Mouse (Mus musculus) limb, embryonic 14.5 days (tissue): ENCODE measurements around the gene Npas2. TPM values are rescaled to one million over a fixed set of nuclear protein-coding genes. Genes with fewer than 3 reads are reported as not detected.

ENCODE experiments used
- ATAC-seq: fragments of 200-750 bp; cut with Nextera tagmentation; 2 replicates; pipeline ENCODE4 v1.8.0; 2017; ENCODE audit warnings: low read depth, moderate number of reproducible peaks, moderate TSS enrichment; ENCODE audit not compliant: low FRiP score
- DNase-seq: peaks from one replicate; pipeline ENCODE4 v3.0.0-alpha.2; 2015; ENCODE audit warnings: low spot score
- H3K27ac ChIP-seq: fragments of 300-500 bp; sonication (generic); replicated peaks from 2 replicates; pipeline ENCODE4 v1.5.1; 2014; ENCODE audit warnings: low read depth, mild to moderate bottlenecking, low read length, moderate library complexity, mixed read lengths
- H3K27me3 ChIP-seq: fragments of 300-500 bp; sonication (generic); 2 replicates; pipeline ENCODE4 v1.6.1; 2014; ENCODE audit warnings: low read length, mixed read lengths; ENCODE audit not compliant: control insufficient read depth, insufficient read depth
- H3K36me3 ChIP-seq: fragments of 300-500 bp; sonication (generic); 2 replicates; pipeline ENCODE4 v1.6.1; 2014; ENCODE audit warnings: mild to moderate bottlenecking, low read length, moderate library complexity, mixed read lengths; ENCODE audit not compliant: control insufficient read depth, insufficient read depth
- H3K4me1 ChIP-seq: fragments of 300-500 bp; sonication (generic); 2 replicates; pipeline ENCODE4 v1.6.1; 2014; ENCODE audit warnings: antibody characterized with exemption, low read length, mixed read lengths; ENCODE audit not compliant: control insufficient read depth, insufficient read depth
- H3K4me2 ChIP-seq: fragments of 300-500 bp; sonication (generic); replicated peaks from 2 replicates; pipeline ENCODE4 v1.6.1; 2014; ENCODE audit warnings: low read depth, mild to moderate bottlenecking, low read length, moderate library complexity; ENCODE audit not compliant: severe bottlenecking
- H3K4me3 ChIP-seq: fragments of 300-500 bp; sonication (generic); replicated peaks from 2 replicates; pipeline ENCODE4 v1.5.1; 2014; ENCODE audit warnings: low read length
- H3K9ac ChIP-seq: fragments of 300-500 bp; sonication (generic); 2 replicates; pipeline ENCODE4 v1.6.1; 2014; ENCODE audit warnings: mild to moderate bottlenecking, low read depth, low read length, moderate library complexity; ENCODE audit not compliant: severe bottlenecking
- H3K9me3 ChIP-seq: fragments of 300-500 bp; sonication (generic); 2 replicates; pipeline ENCODE4 v1.6.1; 2016; ENCODE audit warnings: low read length; ENCODE audit not compliant: control insufficient read depth
- POLR2A ChIP-seq: fragments of 200-500 bp; IDR thresholded peaks from 2 replicates; pipeline ENCODE4 v1.8.0; 2012; ENCODE audit warnings: inconsistent platforms, mild to moderate bottlenecking, moderate library complexity, borderline replicate concordance; ENCODE audit not compliant: insufficient read depth, insufficient read length; ENCODE audit errors: extremely low read depth
- WGBS: fragments of 180-500 bp; shearing (Covaris S2); extraction: QIAGEN DNeasy Blood & Tissue Kit; methylation state at CpG from one replicate; pipeline ENCODE4 v1.1.7; 2014; 5-methylcytosine and 5-hydroxymethylcytosine counted together
- polyA plus RNA-seq, 2 experiments: library from polyadenylated mRNA; depleted of rRNA in 1 of 2; stranded (reverse) in 1 of 2; unstranded in 1 of 2; fragments of >200 nt; fragmentation: Nextera tagmentation in 1 of 2; extraction: Ambion mirVana in 1 of 2; gene quantifications; 2 replicates each; pipeline versions ENCODE4 v1.2.1 to v1.2.3; 2012 to 2014

Npas2 gene
- polyA plus RNA-seq, 2 experiments, result 2.0 to 3.2 TPM

DNA sequence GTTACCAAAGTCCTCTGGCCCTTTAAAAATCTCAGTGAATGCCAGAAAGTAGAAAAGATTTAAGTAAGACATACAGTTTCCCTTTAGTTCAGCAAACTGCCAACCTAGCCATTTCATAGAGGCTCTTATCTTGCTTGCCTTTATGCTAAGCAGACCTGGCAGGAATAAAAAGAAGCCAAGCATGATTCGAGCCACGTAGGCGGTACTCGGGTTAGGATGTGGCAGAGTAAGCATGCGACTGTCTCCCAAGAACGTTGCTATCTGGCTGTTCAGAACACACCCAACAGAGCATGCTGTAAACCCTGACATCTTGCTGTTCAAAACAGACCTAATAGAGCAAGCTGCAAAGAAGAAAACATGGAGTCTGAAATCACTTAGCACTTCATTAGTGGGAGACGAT, 125.3 kb downstream of the Npas2 start:
- Histone ChIP-seq H3K9me3 (no peaks in the 10 kb centered on the region), H3K36me3 (no peaks in the 10 kb centered on the region), H3K4me2 (no peak overlapping the region), H3K4me1 (peaks cover 22% of the 10 kb centered on the region), H3K4me3 (no peak overlapping the region), H3K27me3 (no peaks in the 10 kb centered on the region), H3K27ac (no peak overlapping the region), H3K9ac (no peak overlapping the region)
- WGBS, result 53% methylated on average over 7 of the region's 7 CpGs
- TF ChIP-seq POLR2A, result no peak
- ATAC-seq (no peak), DNase-seq (no peak)

- ATAC-seq, result peak; percentile 71
- WGBS, result 32% methylated on average over 6 of the region's 6 CpGs
- Histone ChIP-seq H3K4me2 (no peak overlapping the region), H3K4me1 (peaks cover 19% of the 10 kb centered on the region), H3K9me3 (no peaks in the 10 kb centered on the region), H3K27ac (no peak overlapping the region), H3K36me3 (no peaks in the 10 kb centered on the region), H3K4me3 (no peak overlapping the region), H3K27me3 (no peaks in the 10 kb centered on the region), H3K9ac (no peak overlapping the region)
- no peak for TF ChIP-seq POLR2A
- peak; percentile 60 for DNase-seq
Observed at GRCm38 (mm10) chr1:39321954-39322353, 128.4 kb downstream of the Npas2 start.

DNA sequence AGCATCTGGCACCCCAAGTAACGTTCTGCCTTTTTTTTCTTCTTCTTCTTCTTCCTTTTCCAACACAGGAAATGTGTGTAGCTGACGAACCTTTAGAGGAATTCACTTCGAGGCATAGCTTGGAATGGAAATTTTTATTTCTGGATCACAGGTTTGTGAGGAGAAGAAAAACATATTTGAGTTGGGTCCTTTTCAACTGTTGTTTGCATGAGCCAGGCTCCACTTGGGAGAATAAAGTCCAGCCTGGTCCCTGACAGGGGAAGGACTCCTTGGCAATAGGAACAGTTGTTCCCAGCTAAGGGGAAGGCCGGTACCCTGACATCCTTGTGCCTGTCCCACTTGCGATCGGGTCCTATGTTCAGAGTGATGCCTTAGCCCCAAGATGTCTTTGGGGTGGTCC, 131.7 kb downstream of the Npas2 start:
- H3K9me3 ChIP-seq, result no peaks in the 10 kb centered on the region
- no peaks in the 10 kb centered on the region for H3K36me3 ChIP-seq
- no peaks in the 10 kb centered on the region for H3K27me3 ChIP-seq
- H3K4me3 ChIP-seq, result no peak overlapping the region
- peaks cover 10% of the 10 kb centered on the region for H3K4me1 ChIP-seq
- TF ChIP-seq POLR2A, result no peak
- no peak overlapping the region for H3K4me2 ChIP-seq
- WGBS, result 80% methylated on average over 6 of the region's 6 CpGs
- DNase-seq (no peak), ATAC-seq (no peak)
- no peak overlapping the region for H3K9ac ChIP-seq
- no peak overlapping the region for H3K27ac ChIP-seq

GRCm38 (mm10) chr1:39327546-39327945, 134.0 kb downstream of the Npas2 start:
- Histone ChIP-seq H3K9me3 (no peaks in the 10 kb centered on the region), H3K4me1 (peaks cover 11% of the 10 kb centered on the region), H3K27ac (no peak overlapping the region), H3K4me3 (no peak overlapping the region), H3K36me3 (no peaks in the 10 kb centered on the region), H3K27me3 (no peaks in the 10 kb centered on the region), H3K9ac (no peak overlapping the region), H3K4me2 (no peak overlapping the region)
- no peak for TF ChIP-seq POLR2A
- DNase-seq, result no peak
- no peak for ATAC-seq
- 66% methylated on average over 7 of the region's 7 CpGs for WGBS

DNA sequence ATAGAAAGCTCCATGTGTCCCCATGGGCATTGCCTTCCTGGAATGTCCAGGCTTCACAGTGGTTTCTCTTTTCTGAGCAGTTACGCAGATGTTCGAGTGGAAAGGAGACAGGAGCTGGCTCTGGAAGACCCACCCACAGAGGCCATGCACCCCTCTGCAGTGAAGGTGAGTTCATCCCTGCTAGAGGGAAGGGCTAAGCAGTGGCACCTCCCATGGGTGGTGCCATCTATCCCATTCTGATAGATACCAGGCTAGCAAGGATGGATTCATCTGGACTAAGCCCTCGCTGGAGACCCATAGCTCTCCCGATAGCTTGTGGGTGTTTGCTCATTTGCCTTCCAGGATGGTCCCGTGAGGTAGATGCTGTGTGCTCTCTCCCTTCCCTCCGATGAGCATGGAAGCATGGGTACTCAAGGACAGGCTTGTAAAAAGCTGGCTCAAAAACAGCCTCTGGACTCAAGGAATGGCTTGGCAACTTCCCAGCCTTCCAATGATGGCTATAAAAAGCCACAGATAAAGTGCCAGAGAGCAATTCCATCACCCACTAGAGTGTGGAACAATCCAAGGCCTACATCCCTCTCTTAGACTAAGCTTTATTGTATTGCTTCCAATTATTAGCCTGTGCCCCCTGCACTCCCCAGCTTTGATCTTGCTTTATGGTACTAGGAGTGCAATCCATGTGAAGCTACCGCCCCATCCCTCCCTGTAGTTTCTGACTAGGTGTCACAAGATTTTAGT, 137.5 kb downstream of the Npas2 start:
- H3K9ac ChIP-seq, result no peak overlapping the region
- no peaks in the 10 kb centered on the region for H3K9me3 ChIP-seq
- no peak overlapping the region for H3K4me3 ChIP-seq
- H3K27ac ChIP-seq, result no peak overlapping the region
- ATAC-seq (no peak; the same call in 1 of the 2 replicates), DNase-seq (peak; percentile 28)
- H3K4me2 ChIP-seq, result no peak overlapping the region
- H3K4me1 ChIP-seq, result peaks cover 14% of the 10 kb centered on the region
- no peak for TF ChIP-seq POLR2A
- WGBS, result 55% methylated on average over 7 of the region's 7 CpGs
- H3K27me3 ChIP-seq, result no peaks in the 10 kb centered on the region
- H3K36me3 ChIP-seq, result no peaks in the 10 kb centered on the region
